Mouse (Mus musculus): ENCODE measurements around the gene Ralb. TPM values are rescaled to one million over a fixed set of nuclear protein-coding genes. Genes with fewer than 3 reads are reported as not detected.

Ralb gene
- polyA plus RNA-seq, 1 experiment from 2014 or later: 151 TPM

DNA sequence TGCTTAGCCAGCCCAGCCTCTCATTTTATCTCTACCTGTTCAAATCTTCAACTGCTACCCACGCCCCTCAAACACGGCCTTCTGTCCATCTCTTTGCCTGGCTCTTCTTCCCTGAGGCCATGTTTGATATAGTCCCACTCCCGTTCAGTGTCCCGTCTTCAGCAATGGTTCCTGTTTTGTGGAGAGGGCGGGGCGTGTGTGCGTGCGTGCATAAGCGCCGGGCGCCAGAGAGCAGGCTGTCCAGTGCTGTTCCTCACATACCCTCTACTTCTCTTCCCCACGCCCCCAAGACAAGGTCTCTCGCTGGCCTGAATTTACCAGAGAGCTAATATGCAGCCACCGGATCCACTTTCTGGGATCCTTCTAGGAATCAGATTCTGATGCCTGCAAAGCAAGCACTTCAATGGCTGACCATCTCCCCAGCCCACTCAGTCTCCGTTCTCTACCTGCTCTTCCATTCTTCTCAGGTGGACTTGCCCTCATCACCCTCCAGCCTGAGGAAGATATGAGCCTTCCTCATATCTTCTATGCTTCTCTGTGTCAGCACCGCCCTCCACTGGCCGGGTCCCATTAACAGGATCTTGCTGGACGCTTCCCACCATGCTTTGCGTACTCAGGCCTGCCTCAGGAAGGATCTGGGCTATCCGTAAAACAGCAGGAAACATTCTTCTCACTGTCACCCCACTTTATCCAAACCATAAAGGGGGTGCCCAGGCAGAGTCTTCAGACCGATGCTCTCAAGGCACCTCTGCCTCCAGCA is 60.8 kb downstream of the Ralb start:
- Histone ChIP-seq H3K4me3 (ENCODE audit: low read depth, low read length) (no peak overlapping the region), H3K9me3 (ENCODE audit: low read length) (no peaks in the 10 kb centered on the region), H3K27ac (ENCODE audit: low read length) (no peak overlapping the region), H3K4me1 (ENCODE audit: insufficient read depth, low read depth, low read length) (no peaks in the 10 kb centered on the region), H3K9ac (replicated peaks; ENCODE audit: low read depth) (no peak overlapping the region), H3K36me3 (ENCODE audit: insufficient read depth, low read length) (no peaks in the 10 kb centered on the region), H3K27me3 (replicated peaks; ENCODE audit: insufficient read depth, low read length) (no peaks in the 10 kb centered on the region), H3K4me2 (replicated peaks; ENCODE audit: low read depth, low read length) (no peak overlapping the region)
- 84% methylated on average over 21 of the region's 21 CpGs for WGBS
- TF ChIP-seq EP300 (IDR thresholded peaks at IDR 0.05) (no peak), CTCF (IDR thresholded peaks at IDR 0.05) (no peak)
- DNase-seq (ENCODE audit: low spot score): no peak
- no peak for ATAC-seq

DNA sequence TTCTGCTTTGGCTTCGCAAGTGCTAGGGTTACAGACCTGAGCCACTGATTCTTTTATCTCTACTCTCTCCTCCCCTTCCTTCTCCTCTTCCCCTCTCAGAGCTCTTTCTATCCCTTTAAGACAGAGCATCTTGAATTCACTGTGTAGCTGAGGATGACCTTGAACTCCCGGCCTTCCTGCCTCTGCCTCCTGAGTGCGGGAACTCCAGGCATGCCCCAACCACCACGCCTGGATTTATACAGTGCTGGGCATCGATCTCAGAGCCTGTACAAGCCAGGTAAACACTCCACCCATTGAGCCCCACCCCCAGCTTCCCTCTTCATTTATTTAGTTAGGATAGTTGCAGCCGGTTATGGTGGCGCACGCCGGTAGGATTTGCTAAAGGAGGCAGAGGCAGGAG is 61.7 kb downstream of the Ralb start:
- Histone ChIP-seq H3K36me3 (ENCODE audit: insufficient read depth, low read length) (no peaks in the 10 kb centered on the region), H3K4me1 (ENCODE audit: insufficient read depth, low read depth, low read length) (no peaks in the 10 kb centered on the region), H3K27ac (ENCODE audit: low read length) (no peak overlapping the region), H3K4me2 (replicated peaks; ENCODE audit: low read depth, low read length) (no peak overlapping the region), H3K9ac (replicated peaks; ENCODE audit: low read depth) (no peak overlapping the region), H3K9me3 (ENCODE audit: low read length) (no peaks in the 10 kb centered on the region), H3K27me3 (replicated peaks; ENCODE audit: insufficient read depth, low read length) (no peaks in the 10 kb centered on the region), H3K4me3 (ENCODE audit: low read depth, low read length) (no peak overlapping the region)
- DNase-seq (ENCODE audit: low spot score) (no peak), ATAC-seq (no peak)
- TF ChIP-seq CTCF (IDR thresholded peaks at IDR 0.05) (no peak), EP300 (IDR thresholded peaks at IDR 0.05) (no peak)
- WGBS: 87% methylated on average over 9 of the region's 9 CpGs

DNA sequence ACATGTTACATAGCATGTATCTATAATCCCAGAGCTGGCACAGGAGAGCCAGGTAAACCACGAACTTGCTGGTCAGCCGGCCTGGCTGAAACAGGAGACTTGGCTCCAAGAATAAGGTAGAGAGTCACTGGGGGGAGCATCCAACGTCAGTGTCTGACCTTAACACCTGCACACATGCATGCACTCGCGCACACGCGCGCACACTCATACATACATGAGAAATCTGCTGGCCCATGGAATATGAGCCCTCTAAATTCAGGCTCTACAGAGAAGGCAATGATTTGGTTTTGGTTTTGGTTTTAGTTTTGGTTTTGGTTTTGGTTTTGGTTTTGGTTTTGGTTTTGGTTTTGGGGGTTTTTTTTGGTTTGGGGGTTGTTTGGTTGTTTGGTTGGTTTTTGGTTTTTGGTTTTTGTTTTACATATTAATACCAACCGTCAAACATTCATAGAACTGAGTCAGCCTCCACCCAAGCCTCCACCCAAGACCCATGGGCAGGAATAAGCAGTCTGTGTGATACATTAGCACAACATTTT is 66.4 kb downstream of the Ralb start:
- Histone ChIP-seq H3K4me3 (ENCODE audit: low read depth, low read length) (no peak overlapping the region), H3K9ac (replicated peaks; ENCODE audit: low read depth) (no peak overlapping the region), H3K27me3 (replicated peaks; ENCODE audit: insufficient read depth, low read length) (no peaks in the 10 kb centered on the region), H3K4me1 (ENCODE audit: insufficient read depth, low read depth, low read length) (no peaks in the 10 kb centered on the region), H3K36me3 (ENCODE audit: insufficient read depth, low read length) (no peaks in the 10 kb centered on the region), H3K4me2 (replicated peaks; ENCODE audit: low read depth, low read length) (no peak overlapping the region), H3K9me3 (ENCODE audit: low read length) (no peaks in the 10 kb centered on the region), H3K27ac (ENCODE audit: low read length) (no peak overlapping the region)
- 92% methylated on average over 9 of the region's 9 CpGs for WGBS
- DNase-seq (ENCODE audit: low spot score) (no peak), ATAC-seq (no peak)
- TF ChIP-seq CTCF (IDR thresholded peaks at IDR 0.05): no peak
- no peak for TF ChIP-seq EP300 (IDR thresholded peaks at IDR 0.05)

DNA sequence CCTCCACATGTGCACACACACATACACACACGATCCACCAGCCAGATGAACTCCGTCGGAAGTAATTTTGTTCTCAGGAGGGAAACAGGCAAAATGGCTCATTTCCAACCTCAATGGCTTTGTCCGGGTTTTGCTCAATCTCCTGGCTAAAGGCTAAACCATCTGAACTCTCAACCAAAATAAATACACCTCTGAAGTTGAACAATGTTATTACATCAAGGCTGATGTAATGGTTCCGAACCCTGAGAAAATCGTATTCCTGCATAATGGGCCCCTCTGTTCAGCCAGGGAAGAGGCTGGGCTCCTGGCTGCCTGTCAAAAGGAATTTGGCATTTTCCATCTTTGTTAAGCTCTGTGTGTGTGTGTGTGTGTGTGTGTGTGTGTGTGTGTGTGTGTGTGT is 67.2 kb downstream of the Ralb start:
- no peak for ATAC-seq

DNA sequence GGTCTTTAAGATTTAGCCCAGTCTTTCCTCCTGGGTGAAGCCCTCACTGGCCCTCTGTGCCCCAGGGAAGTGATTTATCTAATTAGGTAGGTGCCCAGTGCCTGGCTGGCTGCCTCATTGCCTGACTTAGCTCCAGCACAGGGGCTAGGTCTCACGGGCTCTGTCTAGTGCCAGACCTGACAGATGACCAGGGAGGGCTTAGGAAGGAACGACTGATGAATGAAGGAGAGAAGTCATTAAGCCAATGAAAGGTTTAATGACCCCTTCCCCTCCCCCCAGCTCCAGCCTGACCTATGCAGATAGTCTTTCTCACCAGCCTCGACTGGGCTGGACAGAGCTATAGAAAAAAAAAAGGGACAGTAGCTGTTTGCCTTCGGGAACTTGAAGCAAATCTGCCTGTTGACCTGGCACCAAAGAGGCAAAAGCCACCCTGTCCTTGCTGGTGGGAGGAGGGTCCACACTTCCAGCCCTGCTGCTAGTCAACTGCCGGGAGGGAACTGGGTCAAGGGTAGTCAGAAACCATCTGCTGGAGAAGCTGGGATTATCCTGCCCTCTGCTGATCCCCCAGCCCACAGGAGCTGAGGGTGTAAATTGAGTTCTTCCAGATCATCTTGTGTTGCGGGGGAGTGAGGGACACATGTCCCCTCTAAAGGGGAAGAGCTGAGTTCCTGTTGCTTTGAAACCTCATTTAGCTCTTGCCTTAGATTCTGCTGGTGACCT is 80.3 kb downstream of the Ralb start:
- Histone ChIP-seq H3K9me3 (ENCODE audit: low read length) (no peaks in the 10 kb centered on the region), H3K4me1 (ENCODE audit: insufficient read depth, low read depth, low read length) (peaks cover 6% of the 10 kb centered on the region; the same call in 1 of the 2 replicates), H3K36me3 (ENCODE audit: insufficient read depth, low read length) (no peaks in the 10 kb centered on the region), H3K4me2 (replicated peaks; ENCODE audit: low read depth, low read length) (no peak overlapping the region), H3K27me3 (replicated peaks; ENCODE audit: insufficient read depth, low read length) (peaks cover 37% of the 10 kb centered on the region), H3K4me3 (ENCODE audit: low read depth, low read length) (no peak overlapping the region), H3K9ac (replicated peaks; ENCODE audit: low read depth) (no peak overlapping the region), H3K27ac (ENCODE audit: low read length) (no peak overlapping the region)
- WGBS: 26% methylated on average over 6 of the region's 6 CpGs
- ATAC-seq (no peak), DNase-seq (ENCODE audit: low spot score) (no peak)
- TF ChIP-seq CTCF (IDR thresholded peaks at IDR 0.05) (no peak), EP300 (IDR thresholded peaks at IDR 0.05) (no peak)

More for the DNA sequence above, 67.2 kb downstream of the Ralb start:
- Histone ChIP-seq H3K27me3 (replicated peaks; ENCODE audit: insufficient read depth, low read length) (no peaks in the 10 kb centered on the region), H3K9ac (replicated peaks; ENCODE audit: low read depth) (no peak overlapping the region), H3K4me1 (ENCODE audit: insufficient read depth, low read depth, low read length) (no peaks in the 10 kb centered on the region), H3K4me3 (ENCODE audit: low read depth, low read length) (no peak overlapping the region), H3K4me2 (replicated peaks; ENCODE audit: low read depth, low read length) (no peak overlapping the region), H3K27ac (ENCODE audit: low read length) (no peak overlapping the region), H3K9me3 (ENCODE audit: low read length) (no peaks in the 10 kb centered on the region), H3K36me3 (ENCODE audit: insufficient read depth, low read length) (no peaks in the 10 kb centered on the region)
- no peak for TF ChIP-seq EP300 (IDR thresholded peaks at IDR 0.05)
- no peak for TF ChIP-seq CTCF (IDR thresholded peaks at IDR 0.05)
- WGBS: 48% methylated on average over 6 of the region's 6 CpGs
- DNase-seq (ENCODE audit: low spot score): no peak

DNA sequence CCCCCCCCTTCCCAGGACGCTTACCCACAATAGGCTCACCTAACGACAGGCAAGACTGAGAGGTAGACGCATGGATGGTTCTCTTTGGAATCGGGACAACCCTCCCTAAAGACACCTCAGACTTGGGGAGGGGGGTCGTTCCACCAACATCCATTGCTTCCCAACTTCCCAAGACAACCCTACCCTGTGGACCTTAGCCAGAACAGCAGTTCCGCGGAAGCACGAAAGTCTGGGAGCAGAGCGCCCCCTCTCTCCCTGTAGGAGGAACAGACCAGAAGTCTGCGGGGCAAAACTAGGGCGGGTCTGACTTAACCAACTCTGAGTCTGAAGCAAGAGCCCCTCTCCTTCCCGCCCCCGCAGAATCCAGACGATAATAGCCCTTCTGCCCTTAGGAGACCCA is 81.1 kb downstream of the Ralb start:
- Histone ChIP-seq H3K27me3 (replicated peaks; ENCODE audit: insufficient read depth, low read length) (peaks cover 45% of the 10 kb centered on the region), H3K4me2 (replicated peaks; ENCODE audit: low read depth, low read length) (no peak overlapping the region)

More for the DNA sequence above, 81.1 kb downstream of the Ralb start:
- ATAC-seq (no peak), DNase-seq (ENCODE audit: low spot score) (peak; percentile 80)
- Histone ChIP-seq H3K4me1 (ENCODE audit: insufficient read depth, low read depth, low read length) (peaks cover 6% of the 10 kb centered on the region; the same call in 1 of the 2 replicates), H3K36me3 (ENCODE audit: insufficient read depth, low read length) (no peaks in the 10 kb centered on the region), H3K9me3 (ENCODE audit: low read length) (no peaks in the 10 kb centered on the region), H3K4me3 (ENCODE audit: low read depth, low read length) (no peak overlapping the region), H3K27ac (ENCODE audit: low read length) (no peak overlapping the region), H3K9ac (replicated peaks; ENCODE audit: low read depth) (no peak overlapping the region)
- 4% methylated on average over 11 of the region's 14 CpGs for WGBS
- TF ChIP-seq CTCF (IDR thresholded peaks at IDR 0.05): peak; percentile 80
- no peak for TF ChIP-seq EP300 (IDR thresholded peaks at IDR 0.05)
